Mouse (Mus musculus): ENCODE measurements around the gene Sdk1. TPM values are rescaled to one million over a fixed set of nuclear protein-coding genes. Genes with fewer than 3 reads are reported as not detected.
A peak's percentile ranks its signal among the peaks of the same experiment; 100 is the strongest.

Gene Sdk1
- total and polyA plus RNA-seq, 3 experiments, result 0.04 to 0.87 TPM; not detected in 1

DNA sequence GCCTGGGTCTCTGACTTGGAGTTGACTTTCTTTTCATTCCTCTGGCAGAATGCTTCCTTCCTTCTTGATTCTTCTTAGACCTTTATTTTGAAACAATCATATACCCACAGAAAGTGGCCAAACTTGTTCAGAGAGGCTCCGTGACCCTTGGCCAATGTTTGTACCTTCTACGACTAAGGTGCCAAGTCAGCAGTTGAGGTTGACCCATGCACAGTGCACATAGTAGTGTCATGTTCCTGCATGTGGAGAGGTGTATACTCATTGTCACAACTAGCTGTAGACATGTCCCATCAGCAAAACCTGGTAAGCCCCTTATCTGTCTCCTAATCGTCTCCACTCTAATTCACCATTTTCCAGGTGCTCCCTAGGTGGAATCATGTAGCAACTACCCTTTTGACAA, 530.2 kb downstream of the Sdk1 start:
- Histone ChIP-seq H3K36me3 (replicated peaks in 1 of 2; ENCODE audit: control insufficient read depth in 1 of 2, insufficient read depth in 1 of 2, low read length in 1 of 2) (no peaks in the 10 kb centered on the region), H3K4me1 (ENCODE audit: control insufficient read depth in 1 of 2, insufficient read depth in 2 of 2) (no peaks in the 10 kb centered on the region), H3K79me2 (replicated peaks; ENCODE audit: control insufficient read depth, extremely low read depth, insufficient read depth, poor library complexity, severe bottlenecking) (no peaks in the 10 kb centered on the region), H3K27ac (ENCODE audit: insufficient read depth, low read depth) (no peak overlapping the region), H3K4me2 (ENCODE audit: insufficient read depth, low read depth, poor library complexity, severe bottlenecking) (no peak overlapping the region), H3K9me3 (replicated peaks; ENCODE audit: low read length) (peaks cover 5% of the 10 kb centered on the region), H3K4me3 (replicated peaks in 1 of 3; ENCODE audit: low read depth in 2 of 3, low read length in 2 of 3, poor library complexity in 1 of 3) (no peak overlapping the region), H3K27me3 (replicated peaks) (no peaks in the 10 kb centered on the region), H3K9ac (ENCODE audit: insufficient read depth, low read depth) (no peak overlapping the region)
- TF ChIP-seq UBTF (IDR thresholded peaks at IDR 0.05; ENCODE audit: low read depth, low read length), result no peak
- DNase-seq (ENCODE audit: extremely low read depth), result no peak
- dilution Hi-C loops (cut with MboI; ENCODE audit: extremely low pct_ligation_motif_present, extremely low pct_unique_long_range_greater_than_20kb, low sequenced_read_pairs) (no loop called here), in situ Hi-C loops (cut with MboI; ENCODE audit: low pct_ligation_motif_present, low pct_unique_long_range_greater_than_20kb, low sequenced_read_pairs) (no loop called here)

DNA sequence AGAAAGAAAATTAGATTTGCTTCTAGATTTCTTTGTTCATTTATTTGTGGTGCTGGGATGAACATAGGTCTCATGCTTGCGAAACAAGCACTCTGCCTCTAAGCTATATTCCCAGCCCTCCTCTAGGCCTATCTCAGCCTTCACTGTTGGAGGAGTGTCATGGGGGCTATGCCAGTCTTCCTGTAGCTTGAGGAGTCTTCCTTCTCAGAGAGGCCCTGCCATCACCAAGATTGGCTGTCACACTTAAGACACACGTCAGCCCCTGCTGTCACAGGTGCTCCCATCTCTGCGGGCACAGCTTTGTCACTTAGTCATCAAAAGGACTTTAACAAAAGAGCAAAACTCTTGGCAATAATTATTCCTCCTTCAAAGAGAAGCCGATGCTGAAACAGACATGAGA, 536.9 kb downstream of the Sdk1 start:
- no peak for DNase-seq (ENCODE audit: extremely low read depth)
- in situ Hi-C loops (cut with MboI; ENCODE audit: low pct_ligation_motif_present, low pct_unique_long_range_greater_than_20kb, low sequenced_read_pairs), result no loop called here
- dilution Hi-C loops (cut with MboI; ENCODE audit: extremely low pct_ligation_motif_present, extremely low pct_unique_long_range_greater_than_20kb, low sequenced_read_pairs), result no loop called here
- no peak overlapping the region for H3K4me2 ChIP-seq (ENCODE audit: insufficient read depth, low read depth, poor library complexity, severe bottlenecking)
- no peak overlapping the region for H3K27ac ChIP-seq (ENCODE audit: insufficient read depth, low read depth)
- no peaks in the 10 kb centered on the region for H3K79me2 ChIP-seq (replicated peaks; ENCODE audit: control insufficient read depth, extremely low read depth, insufficient read depth, poor library complexity, severe bottlenecking)
- H3K27me3 ChIP-seq (replicated peaks), result no peaks in the 10 kb centered on the region
- no peak overlapping the region for H3K4me3 ChIP-seq (replicated peaks in 1 of 3; ENCODE audit: low read depth in 2 of 3, low read length in 2 of 3, poor library complexity in 1 of 3)
- peaks cover 14% of the 10 kb centered on the region for H3K9me3 ChIP-seq (replicated peaks; ENCODE audit: low read length)
- H3K36me3 ChIP-seq (replicated peaks in 1 of 2; ENCODE audit: control insufficient read depth in 1 of 2, insufficient read depth in 1 of 2, low read length in 1 of 2), result no peaks in the 10 kb centered on the region
- no peak overlapping the region for H3K9ac ChIP-seq (ENCODE audit: insufficient read depth, low read depth)
- H3K4me1 ChIP-seq (ENCODE audit: control insufficient read depth in 1 of 2, insufficient read depth in 2 of 2), result peaks cover 0 to 32% of the 10 kb centered on the region in 2 experiments; a peak in 2 of 4 replicates
- TF ChIP-seq CHD1 (IDR thresholded peaks at IDR 0.05; ENCODE audit: low read depth, low read length) (no peak), EP300 (IDR thresholded peaks at IDR 0.05; ENCODE audit: low read length) (no peak), ZC3H11A (IDR thresholded peaks at IDR 0.05; ENCODE audit: low read depth, low read length) (no peak), CHD2 (IDR thresholded peaks at IDR 0.05; ENCODE audit: low read length) (no peak), NELFE (IDR thresholded peaks at IDR 0.05; ENCODE audit: low read depth, low read length) (no peak), ETS1 (conservative IDR thresholded peaks at IDR 0.05; ENCODE audit: low read depth, low read length) (no peak)

DNA sequence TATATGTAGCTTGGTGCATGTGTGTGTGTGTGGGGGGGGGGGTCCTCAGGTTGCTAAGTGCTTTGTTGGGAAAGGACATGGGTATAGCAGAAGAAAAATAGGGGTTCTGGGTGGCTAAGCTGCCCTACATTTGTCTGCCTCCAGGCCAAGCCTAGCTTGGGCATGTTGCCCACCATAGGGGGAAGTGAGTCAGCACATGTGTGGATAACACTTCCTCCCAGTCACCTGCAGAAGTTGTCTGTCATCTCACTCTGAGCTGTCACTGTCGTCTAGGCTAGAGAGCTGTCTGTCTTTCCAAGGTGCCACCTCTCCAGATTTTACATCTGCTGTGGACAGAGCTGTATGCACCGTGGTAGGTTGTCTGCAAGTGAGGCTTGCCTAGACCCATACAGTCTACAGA, 539.9 kb downstream of the Sdk1 start:
- Histone ChIP-seq H3K9ac (ENCODE audit: insufficient read depth, low read depth) (no peak overlapping the region), H3K4me2 (ENCODE audit: insufficient read depth, low read depth, poor library complexity, severe bottlenecking) (no peak overlapping the region), H3K79me2 (replicated peaks; ENCODE audit: control insufficient read depth, extremely low read depth, insufficient read depth, poor library complexity, severe bottlenecking) (no peaks in the 10 kb centered on the region), H3K9me3 (replicated peaks; ENCODE audit: low read length) (peaks cover 9% of the 10 kb centered on the region), H3K4me1 (ENCODE audit: control insufficient read depth in 1 of 2, insufficient read depth in 2 of 2) (peaks cover 0 to 32% of the 10 kb centered on the region in 2 experiments; a peak in 2 of 4 replicates), H3K4me3 (replicated peaks in 1 of 3; ENCODE audit: low read depth in 2 of 3, low read length in 2 of 3, poor library complexity in 1 of 3) (no peak overlapping the region), H3K36me3 (replicated peaks in 1 of 2; ENCODE audit: control insufficient read depth in 1 of 2, insufficient read depth in 1 of 2, low read length in 1 of 2) (no peaks in the 10 kb centered on the region), H3K27ac (ENCODE audit: insufficient read depth, low read depth) (no peak overlapping the region), H3K27me3 (replicated peaks) (no peaks in the 10 kb centered on the region)
- in situ Hi-C loops (cut with MboI; ENCODE audit: low pct_ligation_motif_present, low pct_unique_long_range_greater_than_20kb, low sequenced_read_pairs) (no loop called here), dilution Hi-C loops (cut with MboI; ENCODE audit: extremely low pct_ligation_motif_present, extremely low pct_unique_long_range_greater_than_20kb, low sequenced_read_pairs) (no loop called here)
- TF ChIP-seq CTCF (conservative IDR thresholded peaks at IDR 0.05 in 1 of 2, IDR thresholded peaks at IDR 0.05 in 1 of 2; ENCODE audit: low read depth in 2 of 2, low read length in 2 of 2) (no peak), BHLHE40 (IDR thresholded peaks at IDR 0.05; ENCODE audit: low read depth, low read length) (0 out of 2 replicates have a peak, but pooled peaks have one; percentile 12)
- DNase-seq (ENCODE audit: extremely low read depth), result peak; percentile 34

All from CH12.LX (cell line).